ENCODE assay signal across 19 mouse cellular contexts in genomic region chr19:27828316-27828715, GRCm38 (mm10).
"Had no signal": no experiment of that assay in that cellular context is flagged by ENCODE, and none has a peak within 500 bp of the region (broad histone marks: within the 10 kb centered on the region; RNA-seq: fewer than 3 reads in every experiment).

No protein-coding gene starts in this region.

- H3K9ac ChIP-seq: liver, embryonic 13.5 days; lung, embryonic 14.5 days; midbrain, embryonic 12.5 days; midbrain, embryonic 15.5 days; neural tube, embryonic 13.5 days; stomach, embryonic 15.5 days had no signal

- H3K36me3 ChIP-seq: liver, embryonic 13.5 days; stomach, embryonic 15.5 days had no signal

- H3K27me3 ChIP-seq: liver, embryonic 13.5 days; midbrain, embryonic 12.5 days; midbrain, embryonic 15.5 days; neural tube, embryonic 13.5 days; stomach, embryonic 15.5 days had no signal

- DNase-seq: kidney, adult 9 months; kidney, postnatal 14 days; kidney, postnatal 4 days; layer of hippocampus, postnatal 36 days; liver, embryonic 13.5 days; lung, embryonic 14.5 days; lung, postnatal 36 days; retina, postnatal 1 day; right cerebral cortex, postnatal 25 days; spleen, adult 18-20 months; thymus, adult 18-20 months; thymus, postnatal 36 days had no signal

- H3K4me2 ChIP-seq: liver, embryonic 13.5 days; lung, embryonic 14.5 days; midbrain, embryonic 12.5 days; midbrain, embryonic 15.5 days; neural tube, embryonic 13.5 days; stomach, embryonic 15.5 days had no signal

- ATAC-seq: lung, postnatal 0 days; midbrain, embryonic 15.5 days had no signal

- H3K27ac ChIP-seq: left cerebral cortex, adult 2 months; liver, embryonic 13.5 days; midbrain, embryonic 12.5 days; midbrain, embryonic 15.5 days; neural tube, embryonic 13.5 days; stomach, embryonic 15.5 days had no signal

- H3K9me3 ChIP-seq: liver, embryonic 13.5 days; midbrain, embryonic 12.5 days; midbrain, embryonic 15.5 days; neural tube, embryonic 13.5 days; stomach, embryonic 15.5 days had no signal

- H3K4me1 ChIP-seq: liver, embryonic 13.5 days; stomach, embryonic 15.5 days had no signal

- H3K4me3 ChIP-seq: left cerebral cortex, adult 2 months; liver, embryonic 13.5 days; midbrain, embryonic 12.5 days; midbrain, embryonic 15.5 days; myocyte; neural tube, embryonic 13.5 days; stomach, embryonic 15.5 days had no signal
